Mouse (Mus musculus) intestine, embryonic 14.5 days (tissue): ENCODE measurements around the gene Olfr66. TPM values are rescaled to one million over a fixed set of nuclear protein-coding genes. Genes with fewer than 3 reads are reported as not detected.
A peak's percentile ranks its signal among the peaks of the same experiment; 100 is the strongest.

Source experiments
- ATAC-seq: fragments of 200-750 bp; cut with Nextera tagmentation; replicated peaks from 2 replicates; pipeline ENCODE4 v1.8.0; 2017; ENCODE audit warnings: low read depth, moderate number of reproducible peaks, moderate TSS enrichment, moderate library complexity; ENCODE audit not compliant: low FRiP score, low TSS enrichment
- DNase-seq: peaks from one replicate; pipeline ENCODE4 v3.0.0-alpha.2; 2018; ENCODE audit warnings: low spot score
- H3K27ac ChIP-seq: fragments of 300-500 bp; sonication (generic); 2 replicates; pipeline ENCODE4 v1.5.1; 2014; ENCODE audit warnings: low read depth, mild to moderate bottlenecking, control low read depth
- H3K27me3 ChIP-seq: fragments of 300-500 bp; sonication (generic); replicated peaks from 2 replicates; pipeline ENCODE4 v1.6.1; 2014; ENCODE audit warnings: low read length, control low read depth; ENCODE audit not compliant: control insufficient read depth, insufficient read depth
- H3K36me3 ChIP-seq: fragments of 300-500 bp; sonication (generic); 2 replicates; pipeline ENCODE4 v1.6.1; 2014; ENCODE audit warnings: low read length, control low read depth; ENCODE audit not compliant: control insufficient read depth, insufficient read depth
- H3K4me1 ChIP-seq: fragments of 300-500 bp; sonication (generic); replicated peaks from 2 replicates; pipeline ENCODE4 v1.6.1; 2014; ENCODE audit warnings: low read length, control low read depth, mixed read lengths; ENCODE audit not compliant: control insufficient read depth, insufficient read depth
- H3K4me2 ChIP-seq: fragments of 300-500 bp; sonication (generic); 2 replicates; pipeline ENCODE4 v1.6.1; 2014; ENCODE audit warnings: low read length
- H3K4me3 ChIP-seq: fragments of 300-500 bp; sonication (generic); 2 replicates; pipeline ENCODE4 v1.5.1; 2014; ENCODE audit warnings: low read depth, low read length, control low read depth, mixed read lengths
- H3K9ac ChIP-seq: fragments of 300-500 bp; sonication (generic); 2 replicates; pipeline ENCODE4 v1.6.1; 2014; ENCODE audit warnings: mild to moderate bottlenecking, low read length
- H3K9me3 ChIP-seq: fragments of 300-500 bp; sonication (generic); 2 replicates; pipeline ENCODE4 v1.6.1; 2016; ENCODE audit warnings: low read length, control low read depth; ENCODE audit not compliant: control insufficient read depth
- WGBS: fragments of 180-500 bp; shearing (Covaris S2); extraction: QIAGEN DNeasy Blood & Tissue Kit; methylation state at CpG from one replicate; pipeline ENCODE4 v1.1.7; 2014; 5-methylcytosine and 5-hydroxymethylcytosine counted together
- polyA plus RNA-seq: library from polyadenylated mRNA; unstranded; fragments of >200 nt; fragmentation: Nextera tagmentation; extraction: Ambion mirVana; gene quantifications from 2 replicates; pipeline ENCODE4 v1.2.1, GENCODE M21; 2014

Olfr66 gene
- polyA plus RNA-seq, 1 experiment from 2014 or later = not detected

GRCm38 (mm10) chr7:103874451-103874850 lies 11.6 kb downstream of the Olfr66 start:
- H3K36me3 ChIP-seq = no peaks in the 10 kb centered on the region
- H3K4me3 ChIP-seq = no peak overlapping the region
- no peak overlapping the region for H3K27ac ChIP-seq
- H3K9ac ChIP-seq = no peak overlapping the region
- 38% methylated on average over 5 of the region's 5 CpGs for WGBS
- no peaks in the 10 kb centered on the region for H3K4me1 ChIP-seq
- DNase-seq = no peak
- no peaks in the 10 kb centered on the region for H3K27me3 ChIP-seq
- no peak for ATAC-seq
- no peaks in the 10 kb centered on the region for H3K9me3 ChIP-seq
- H3K4me2 ChIP-seq = no peak overlapping the region

GRCm38 (mm10) chr7:103873064-103873463 lies 13.0 kb downstream of the Olfr66 start:
- 3% methylated on average over 1 of the region's 1 CpGs for WGBS
- H3K9me3 ChIP-seq = no peaks in the 10 kb centered on the region
- H3K27me3 ChIP-seq = no peaks in the 10 kb centered on the region
- DNase-seq (no peak), ATAC-seq (no peak)
- no peak overlapping the region for H3K9ac ChIP-seq
- no peaks in the 10 kb centered on the region for H3K36me3 ChIP-seq
- no peaks in the 10 kb centered on the region for H3K4me1 ChIP-seq
- H3K4me2 ChIP-seq = no peak overlapping the region
- H3K4me3 ChIP-seq = no peak overlapping the region
- H3K27ac ChIP-seq = no peak overlapping the region

- Histone ChIP-seq H3K36me3 (no peaks in the 10 kb centered on the region), H3K4me3 (no peak overlapping the region), H3K9ac (no peak overlapping the region), H3K4me1 (no peaks in the 10 kb centered on the region), H3K4me2 (no peak overlapping the region), H3K27me3 (no peaks in the 10 kb centered on the region), H3K9me3 (no peaks in the 10 kb centered on the region), H3K27ac (no peak overlapping the region)
- DNase-seq (no peak), ATAC-seq (no peak)
These were observed 15.4 kb downstream of the Olfr66 start for GRCm38 (mm10) chr7:103870667-103871066.

GRCm38 (mm10) chr7:103865716-103866115 lies 20.3 kb downstream of the Olfr66 start:
- Histone ChIP-seq H3K36me3 (no peaks in the 10 kb centered on the region), H3K4me1 (no peaks in the 10 kb centered on the region), H3K4me2 (no peak overlapping the region), H3K9ac (no peak overlapping the region), H3K27me3 (no peaks in the 10 kb centered on the region), H3K27ac (no peak overlapping the region), H3K4me3 (no peak overlapping the region), H3K9me3 (no peaks in the 10 kb centered on the region)
- DNase-seq (no peak), ATAC-seq (no peak)

GRCm38 (mm10) chr7:103861531-103861930 lies 24.5 kb downstream of the Olfr66 start:
- no peak overlapping the region for H3K4me3 ChIP-seq
- no peak overlapping the region for H3K9ac ChIP-seq
- no peak overlapping the region for H3K27ac ChIP-seq
- no peaks in the 10 kb centered on the region for H3K9me3 ChIP-seq
- ATAC-seq (no peak), DNase-seq (no peak)
- H3K4me1 ChIP-seq = no peaks in the 10 kb centered on the region
- H3K27me3 ChIP-seq = no peaks in the 10 kb centered on the region
- 81% methylated on average over 3 of the region's 3 CpGs for WGBS
- no peaks in the 10 kb centered on the region for H3K36me3 ChIP-seq
- no peak overlapping the region for H3K4me2 ChIP-seq

- no peak overlapping the region for H3K9ac ChIP-seq
These were observed 25.2 kb downstream of the Olfr66 start for GRCm38 (mm10) chr7:103860855-103861254.

GRCm38 (mm10) chr7:103859076-103859475 lies 27.0 kb downstream of the Olfr66 start:
- Histone ChIP-seq H3K36me3 (no peaks in the 10 kb centered on the region), H3K4me3 (no peak overlapping the region), H3K9me3 (no peaks in the 10 kb centered on the region), H3K4me1 (no peaks in the 10 kb centered on the region), H3K27ac (no peak overlapping the region), H3K9ac (no peak overlapping the region), H3K27me3 (no peaks in the 10 kb centered on the region), H3K4me2 (no peak overlapping the region)
- ATAC-seq (no peak), DNase-seq (no peak)
- 58% methylated on average over 2 of the region's 2 CpGs for WGBS

More at GRCm38 (mm10) chr7:103860855-103861254, 25.2 kb downstream of the Olfr66 start:
- Histone ChIP-seq H3K9me3 (no peaks in the 10 kb centered on the region), H3K4me2 (no peak overlapping the region), H3K27ac (no peak overlapping the region), H3K4me3 (no peak overlapping the region), H3K27me3 (no peaks in the 10 kb centered on the region), H3K36me3 (no peaks in the 10 kb centered on the region), H3K4me1 (no peaks in the 10 kb centered on the region)
- no peak for DNase-seq
- WGBS = 50% methylated on average over 1 of the region's 1 CpGs
- ATAC-seq = peak; percentile 68; the same call in 1 of the 2 replicates

- no peaks in the 10 kb centered on the region for H3K27me3 ChIP-seq
- H3K9me3 ChIP-seq = no peaks in the 10 kb centered on the region
- H3K36me3 ChIP-seq = no peaks in the 10 kb centered on the region
- H3K27ac ChIP-seq = no peak overlapping the region
- H3K9ac ChIP-seq = no peak overlapping the region
- no peak for DNase-seq
- ATAC-seq = no peak
- H3K4me3 ChIP-seq = no peak overlapping the region
- 78% methylated on average over 1 of the region's 1 CpGs for whole genome bisulfite sequencing
- H3K4me2 ChIP-seq = no peak overlapping the region
- H3K4me1 ChIP-seq = no peaks in the 10 kb centered on the region
These were observed 31.4 kb downstream of the Olfr66 start for GRCm38 (mm10) chr7:103854669-103855068.

GRCm38 (mm10) chr7:103853090-103853489 lies 33.0 kb downstream of the Olfr66 start, which contains the start of gene Hbb-y:
TSS of gene Hbb-y (minus strand) at chr7:103853216.
- ATAC-seq (no peak), DNase-seq (no peak)
- H3K27ac ChIP-seq = no peak within 1 kb of the TSS
- no peaks in the 10 kb centered on the region for H3K36me3 ChIP-seq
- H3K4me3 ChIP-seq = no peak within 1 kb of the TSS
- H3K9ac ChIP-seq = no peak within 1 kb of the TSS
- H3K9me3 ChIP-seq = no peaks in the 10 kb centered on the region
- no peaks in the 10 kb centered on the region for H3K27me3 ChIP-seq
- WGBS = 57% methylated on average over 2 of the region's 2 CpGs
- no peak within 1 kb of the TSS for H3K4me2 ChIP-seq
- no peaks in the 10 kb centered on the region for H3K4me1 ChIP-seq
